Mouse (Mus musculus) frontal cortex, postnatal 10 days (tissue): ENCODE measurements around the gene Lhfp.
"Not testable (repeated sequence)": the region's sequence is repeated elsewhere in the genome, so short reads cannot be mapped to it uniquely, and the experiment has no call there.

ENCODE experiments used
- DNase-seq, 2 experiments: peaks; one replicate each; pipeline ENCODE4 v3.0.0; 2022; ENCODE audit warnings: low spot score in 2 of 2, mixed read lengths in 1 of 2

Lhfp gene

DNA sequence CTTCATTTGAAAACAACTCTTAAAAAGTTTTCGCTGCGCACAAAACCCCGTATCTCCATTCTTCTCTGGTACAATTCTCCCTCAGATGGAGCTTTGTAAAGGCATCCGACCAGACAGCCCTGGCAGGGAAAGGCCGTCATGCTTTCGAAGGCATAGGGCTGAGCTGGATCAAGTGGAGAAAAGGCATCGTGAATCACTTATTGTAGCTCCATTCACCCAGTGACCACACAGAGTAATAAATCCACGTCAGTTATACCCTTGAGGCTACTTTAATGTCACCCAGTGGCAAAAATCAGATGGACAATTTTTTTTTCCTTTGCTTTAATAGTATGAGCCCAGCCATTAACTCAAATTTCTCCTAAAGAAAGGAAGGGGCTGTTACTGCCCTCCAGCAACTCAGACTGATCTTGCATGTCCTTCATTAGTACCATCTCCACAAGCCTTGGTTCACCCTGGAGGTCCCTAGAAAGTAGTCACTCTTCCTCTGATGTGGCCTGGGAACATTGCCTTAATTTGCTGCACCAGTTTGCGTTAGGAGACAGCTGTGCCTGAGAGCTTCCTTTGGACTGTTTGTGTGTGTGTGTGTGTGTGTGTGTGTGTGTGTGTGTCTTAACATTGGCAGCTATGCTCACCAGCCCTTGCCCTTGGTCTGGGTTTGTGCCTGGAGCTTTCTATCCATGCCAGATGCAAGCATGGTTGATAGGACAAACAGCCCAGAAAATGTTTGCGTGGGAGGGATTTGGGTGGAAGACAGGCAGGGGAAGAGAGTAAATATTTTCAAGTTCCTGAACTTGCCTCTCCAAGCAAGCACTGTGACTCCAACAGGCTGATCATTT lies 169.6 kb downstream of the Lhfp start:
- no peak for DNase-seq

DNA sequence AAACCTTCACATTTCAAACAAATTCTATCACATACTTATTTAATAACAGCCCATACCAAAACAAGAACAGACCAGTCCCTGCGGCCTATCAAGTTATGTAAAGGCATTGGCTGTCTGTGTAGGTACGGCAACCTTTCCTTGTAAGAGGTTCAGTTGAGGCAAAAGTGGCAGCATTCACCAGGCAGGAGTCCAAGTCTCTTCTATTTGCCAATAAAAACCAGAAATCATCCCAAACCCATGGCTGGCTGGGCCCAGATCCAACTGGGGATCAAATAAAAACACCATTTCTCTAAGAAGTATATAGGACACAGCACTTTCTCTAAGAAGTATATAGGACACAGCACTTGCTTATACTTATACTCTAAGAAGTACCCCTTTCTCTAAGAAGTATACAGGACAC lies 171.3 kb downstream of the Lhfp start:
- no peak for DNase-seq

DNA sequence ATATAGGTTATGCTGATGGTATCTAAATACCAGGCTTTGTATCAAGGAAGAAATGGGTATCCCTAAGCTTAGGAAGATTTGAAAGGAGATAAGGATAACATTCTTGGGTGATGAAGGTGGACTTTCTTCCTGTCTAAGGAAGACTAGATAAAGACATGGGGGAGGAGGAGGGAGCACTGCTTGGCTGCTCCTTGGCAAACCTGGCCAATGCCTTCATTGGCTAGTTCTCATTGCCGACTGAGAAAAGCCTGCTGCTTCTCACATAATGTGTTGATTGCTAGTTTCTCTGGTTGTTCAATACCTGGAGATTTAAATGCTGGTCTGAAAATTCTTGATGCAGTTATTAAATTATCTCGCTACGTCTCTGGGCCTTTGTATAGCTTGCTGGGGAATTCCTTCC lies 172.0 kb downstream of the Lhfp start:
- no peak for DNase-seq

DNA sequence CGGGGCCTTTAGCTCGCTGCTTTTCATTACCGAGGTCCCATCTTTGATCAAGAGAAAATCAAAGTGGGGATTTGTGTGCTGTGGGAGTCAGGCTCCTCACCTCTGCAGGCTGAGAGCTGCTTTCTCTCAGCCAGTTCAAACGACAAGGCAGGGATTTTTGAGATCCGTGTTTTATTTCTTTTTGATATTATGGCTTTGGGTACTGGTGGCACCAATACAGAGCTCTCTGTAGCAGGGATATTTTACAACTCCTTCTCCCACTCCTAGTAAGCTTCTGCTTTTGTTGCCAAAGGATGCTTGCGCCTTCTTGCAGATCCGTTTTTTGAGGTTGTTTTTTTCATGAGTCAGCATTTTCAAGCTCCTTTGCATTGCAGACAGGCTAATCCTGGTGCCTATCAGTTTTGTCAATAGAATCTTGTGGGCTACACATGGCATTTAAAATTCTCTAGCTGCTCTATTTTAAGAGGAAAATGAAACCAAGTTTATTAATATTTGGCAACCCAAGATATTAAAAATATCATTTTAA lies 172.5 kb downstream of the Lhfp start:
- DNase-seq: no peak

DNA sequence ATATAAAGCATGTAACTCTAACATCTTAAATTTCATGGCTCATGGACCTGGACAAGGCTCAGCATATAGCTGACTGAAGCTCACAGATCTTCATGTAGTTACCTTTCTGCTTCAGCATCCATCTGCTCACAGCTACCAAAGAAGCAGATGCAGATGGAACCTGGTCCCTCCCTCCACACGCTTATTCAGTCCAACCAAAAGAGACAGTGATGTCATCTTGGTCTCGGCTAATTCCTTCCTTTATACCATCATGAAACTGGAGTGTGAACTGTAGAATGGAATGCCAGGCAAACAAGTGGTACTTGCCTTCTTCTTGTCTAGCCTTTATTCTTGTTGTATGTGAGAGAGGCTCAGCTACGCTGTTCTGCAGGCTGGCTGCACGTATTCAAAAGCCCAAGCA lies 173.1 kb downstream of the Lhfp start:
- DNase-seq: no peak

DNA sequence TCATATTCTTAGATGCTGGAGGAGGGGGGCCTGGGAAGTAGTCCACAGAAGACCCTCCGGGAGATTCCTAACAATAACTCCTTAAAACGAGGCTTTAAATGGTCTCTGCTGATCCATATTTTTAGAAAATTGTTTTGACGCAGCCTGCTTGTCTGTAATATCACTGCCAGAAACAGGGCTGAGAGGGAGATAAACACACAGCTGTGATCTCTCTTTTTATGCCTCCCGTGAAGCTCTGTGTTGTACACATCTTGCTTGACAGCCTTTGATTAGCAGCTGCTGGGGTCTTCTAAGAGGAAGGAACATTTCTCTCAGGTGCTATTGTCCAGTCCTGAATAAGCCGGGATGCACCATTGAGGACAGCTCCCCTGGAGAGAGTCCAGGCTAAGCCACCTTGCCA lies 176.4 kb downstream of the Lhfp start:
- DNase-seq: no peak

DNA sequence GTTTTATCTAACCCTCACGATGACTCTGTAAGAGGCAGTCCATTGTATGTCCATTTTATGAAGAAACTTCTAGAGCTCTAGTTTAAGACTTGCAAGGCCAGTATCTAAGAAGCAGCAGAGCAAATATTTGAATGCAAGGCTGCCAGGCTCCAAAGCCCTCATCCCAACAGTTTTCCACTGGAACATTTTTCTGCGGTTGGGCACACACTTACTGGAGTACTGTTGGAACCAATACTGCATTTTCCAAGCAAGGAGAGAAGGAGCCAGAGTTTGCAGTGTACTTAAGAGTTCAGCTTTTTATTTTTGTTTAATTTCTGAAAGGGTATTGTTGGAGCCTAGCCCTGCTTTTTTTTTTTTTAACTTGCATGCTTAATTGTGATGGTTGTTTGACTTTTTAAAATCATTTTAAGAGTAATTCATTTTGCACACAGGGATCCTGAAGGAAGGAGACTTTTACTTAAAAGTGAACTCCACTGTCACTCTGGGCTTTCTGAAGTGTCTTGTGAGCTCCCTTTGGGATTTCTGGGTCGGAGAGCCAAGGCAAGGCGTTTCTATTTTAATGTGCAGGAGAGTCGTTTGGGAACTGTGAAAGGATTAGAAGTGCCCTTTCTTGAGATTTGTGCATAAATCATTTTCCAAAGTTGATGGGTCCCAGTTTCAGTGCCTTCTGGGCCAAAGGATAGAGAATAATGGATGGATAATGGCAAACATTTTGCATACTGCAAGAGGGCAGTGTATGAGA lies 180.4 kb downstream of the Lhfp start:
- DNase-seq: no peak

DNA sequence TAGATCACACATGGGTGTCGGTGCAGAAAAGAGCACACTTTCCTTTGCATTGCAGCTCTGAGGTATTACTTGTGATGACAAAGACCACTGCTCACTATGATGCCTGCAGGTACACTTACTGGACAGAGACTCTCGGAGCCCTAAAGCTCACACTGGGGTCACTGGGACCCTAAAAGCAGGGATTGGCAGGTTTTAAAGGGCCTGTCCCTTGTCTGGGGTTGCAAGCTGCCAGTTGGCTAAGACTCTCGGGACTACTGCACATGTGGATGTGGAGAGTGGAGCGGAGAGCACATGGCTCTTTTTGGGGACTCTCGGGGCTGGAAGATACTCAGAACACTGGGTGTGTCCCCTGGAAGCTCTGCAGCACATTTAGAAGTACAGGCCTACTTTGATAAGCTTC lies 182.8 kb downstream of the Lhfp start:
- no peak for DNase-seq

DNA sequence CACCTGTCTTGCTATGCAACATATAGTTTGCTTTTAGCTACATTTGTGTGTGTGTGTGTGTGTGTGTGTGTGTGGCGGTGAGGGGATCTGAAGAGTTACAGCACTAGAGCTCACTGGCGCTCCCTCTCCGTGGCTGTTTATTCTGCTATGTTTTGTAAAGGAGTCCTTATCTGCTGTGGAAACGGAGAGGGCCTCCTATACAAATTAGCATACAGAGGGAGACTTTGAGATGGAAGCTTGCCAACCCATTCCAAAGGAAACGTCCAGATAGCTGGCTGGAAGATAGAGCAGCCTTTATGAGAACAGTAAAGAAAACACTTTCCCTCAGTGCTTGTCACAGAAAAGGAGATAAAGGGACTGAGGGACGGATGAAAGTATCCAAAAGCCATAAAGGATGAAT lies 184.4 kb downstream of the Lhfp start:
- DNase-seq: no peak

DNA sequence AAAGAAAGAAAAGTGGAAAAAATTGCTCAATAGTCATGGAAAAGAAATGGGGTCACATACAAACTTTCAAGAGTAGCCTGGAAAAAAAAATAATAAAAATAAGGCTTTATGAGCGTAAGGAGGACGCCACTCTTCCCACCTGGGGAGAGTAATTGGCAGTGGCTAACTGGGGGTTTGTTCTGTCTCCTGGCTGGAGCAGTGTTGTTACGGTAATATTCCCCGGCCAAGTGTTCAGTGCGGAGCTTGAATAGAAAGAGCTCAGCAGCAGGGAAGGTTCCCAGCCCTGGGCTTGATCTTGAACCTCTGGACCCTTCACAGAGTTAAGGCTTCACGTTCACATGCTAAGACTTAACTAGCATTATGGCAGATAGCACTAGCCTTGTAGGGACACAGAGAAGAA lies 184.9 kb downstream of the Lhfp start:
- no peak for DNase-seq

DNA sequence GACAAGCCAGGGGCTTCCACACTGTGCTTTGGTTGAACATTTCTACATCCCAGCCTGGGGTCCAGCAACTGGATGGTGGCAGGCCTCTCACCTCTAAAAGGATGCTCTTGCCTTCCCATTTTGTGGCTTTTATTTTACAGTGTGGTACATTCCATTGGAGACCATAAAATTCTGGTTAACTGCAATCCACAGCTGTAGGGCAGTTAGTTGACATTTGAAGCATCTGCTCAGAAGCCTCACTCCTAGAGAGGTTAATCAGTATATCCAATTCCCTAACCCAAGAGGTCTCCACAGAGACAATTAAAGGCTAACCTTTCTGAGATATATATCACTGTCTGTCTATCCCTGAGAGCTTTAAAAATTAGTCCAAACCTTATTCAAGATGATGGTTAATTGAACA lies 186.5 kb downstream of the Lhfp start:
- DNase-seq: no peak

DNA sequence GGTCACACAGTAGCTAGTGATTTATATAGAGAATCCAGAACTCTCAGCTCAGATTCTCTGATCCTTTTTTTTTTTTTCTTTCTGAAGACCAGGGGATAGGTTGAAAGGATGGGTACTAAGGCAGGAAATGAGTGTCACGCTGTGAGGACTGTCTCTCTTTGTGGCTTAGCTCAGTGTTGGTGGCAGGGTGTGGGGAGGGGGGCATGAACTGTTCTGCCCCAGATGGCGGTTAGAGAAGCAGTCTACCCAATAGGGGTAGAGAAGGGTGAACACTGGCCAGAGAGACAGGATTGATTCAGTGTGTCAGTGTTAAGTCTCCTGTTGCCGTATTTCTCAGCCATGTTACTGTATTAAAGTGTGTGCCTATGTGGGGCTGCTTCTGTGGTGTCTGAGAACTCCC lies 189.2 kb downstream of the Lhfp start:
- no peak for DNase-seq

DNA sequence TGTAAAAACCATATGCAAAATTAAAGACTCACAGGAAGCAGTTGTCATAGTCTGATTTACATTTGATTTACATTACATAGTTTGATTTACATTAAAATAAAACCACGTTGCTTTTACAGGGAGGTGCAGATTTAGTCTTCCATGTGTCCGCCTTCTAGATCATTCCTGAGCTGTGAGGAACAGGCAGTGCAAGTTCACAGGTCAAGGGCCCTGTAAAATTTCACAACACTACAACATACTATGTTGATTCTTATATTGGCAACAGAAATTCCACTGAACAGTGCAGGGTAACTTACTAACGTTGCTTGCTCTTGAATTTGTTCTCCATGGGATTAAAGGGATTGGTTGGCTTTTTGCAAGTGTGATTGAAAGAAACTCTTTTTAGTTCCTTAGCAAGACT lies 189.8 kb downstream of the Lhfp start:
- no peak for DNase-seq

DNA sequence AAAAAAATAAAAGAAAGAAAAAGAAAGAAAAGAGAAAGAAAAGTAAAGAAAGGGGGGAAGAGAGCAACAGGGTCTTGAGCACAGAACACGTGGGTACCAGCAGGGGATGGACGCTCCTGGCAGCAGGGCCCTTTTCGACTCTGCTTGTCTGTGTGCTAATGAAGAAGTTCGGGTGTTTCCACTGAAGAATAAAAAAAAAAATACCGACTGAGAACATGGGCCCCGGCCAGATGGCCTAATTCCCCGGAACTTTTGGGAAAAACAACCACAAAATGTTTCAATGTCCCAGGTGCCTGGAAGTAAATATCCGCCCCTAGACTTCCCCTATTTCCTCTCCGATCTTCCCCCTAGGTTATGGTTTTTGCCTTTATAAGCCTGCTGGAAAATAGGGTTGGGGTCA lies 191.1 kb downstream of the Lhfp start:
- DNase-seq: not testable (repeated sequence)

DNA sequence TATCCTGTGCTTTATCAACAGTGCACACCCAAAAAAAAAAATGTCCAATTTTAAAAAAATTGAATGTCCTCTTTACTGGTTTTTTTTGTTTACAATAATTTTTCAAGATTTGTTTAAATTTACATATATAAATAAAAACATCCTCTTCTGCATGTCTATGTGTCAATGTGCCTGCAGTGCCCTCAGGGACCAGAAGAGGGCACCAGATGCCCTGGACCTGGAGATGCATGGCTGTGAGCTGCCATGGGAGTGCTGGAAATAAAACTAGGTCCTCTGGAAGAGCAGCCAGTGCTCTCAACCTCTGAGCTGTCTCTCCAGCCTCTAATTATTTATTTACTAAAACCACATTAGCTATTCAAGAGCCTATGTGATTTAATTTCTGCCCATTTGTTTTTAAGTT lies 193.4 kb downstream of the Lhfp start:
- no peak for DNase-seq

DNA sequence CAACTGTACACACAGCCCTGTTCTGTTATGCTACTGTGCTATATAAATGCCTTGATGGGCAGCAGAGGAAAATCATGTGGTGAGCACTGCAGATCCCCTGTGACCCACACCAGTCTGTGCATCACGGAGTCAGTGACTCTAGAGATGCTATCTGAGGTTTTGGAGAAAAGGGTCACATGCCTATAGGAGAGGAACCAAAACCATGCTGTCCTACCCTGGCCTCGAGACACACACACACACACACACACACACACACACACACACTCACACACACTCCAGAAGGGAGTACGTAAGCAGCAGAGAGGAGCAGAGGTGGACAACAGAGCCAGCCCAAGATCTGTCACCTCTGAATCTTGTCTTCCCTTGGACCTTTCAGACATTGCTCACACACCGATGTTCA lies 195.1 kb downstream of the Lhfp start:
- DNase-seq: no peak

DNA sequence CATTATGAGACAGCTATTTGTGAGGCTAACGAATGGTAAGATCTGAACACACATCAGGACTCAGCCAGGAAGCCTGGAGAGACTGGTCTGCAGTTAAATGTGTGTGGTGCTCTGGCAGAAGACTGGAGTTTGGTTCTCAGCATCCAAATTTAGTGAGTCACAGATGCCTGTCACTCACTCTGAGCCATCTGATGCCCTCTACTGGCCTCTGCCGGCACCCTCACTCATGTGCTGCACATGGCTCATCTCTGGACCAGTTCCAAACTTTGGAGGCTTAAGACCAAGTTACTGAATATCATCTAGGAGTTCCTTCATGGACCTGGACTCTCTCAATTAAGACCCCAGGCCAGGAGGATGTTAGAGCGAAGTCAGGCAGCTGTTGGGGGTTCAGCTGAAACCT lies 198.8 kb downstream of the Lhfp start:
- DNase-seq: no peak

DNA sequence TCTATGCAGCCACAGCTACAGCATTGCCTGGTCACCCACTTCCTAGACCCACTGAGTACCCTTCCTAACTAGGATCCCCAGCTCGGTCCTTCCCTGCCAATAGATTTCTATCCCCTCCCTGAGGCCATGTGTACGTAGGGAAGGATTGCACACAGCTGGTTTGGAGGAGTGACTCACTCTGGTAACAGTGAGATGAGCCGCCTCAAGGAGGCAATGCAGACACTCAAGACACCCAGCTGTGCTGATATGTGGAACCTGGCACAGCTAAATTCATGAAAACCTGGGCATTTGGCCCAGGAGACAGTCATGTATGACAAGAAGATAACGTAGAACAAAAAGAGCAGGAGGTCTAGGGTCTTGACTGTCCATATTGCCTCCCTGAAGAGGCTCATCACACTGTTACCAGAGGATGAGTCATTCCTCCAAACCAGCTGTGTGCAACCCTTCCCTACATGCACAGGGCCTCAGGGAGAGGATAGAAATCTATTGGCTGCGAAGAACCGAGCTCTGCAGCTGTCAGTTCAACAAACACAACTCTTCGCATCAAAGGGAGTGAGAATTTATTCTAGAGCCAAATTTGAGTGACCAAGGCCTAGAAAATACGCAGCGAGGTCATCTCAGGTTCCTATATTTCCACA lies 204.4 kb downstream of the Lhfp start:
- DNase-seq: no peak

DNA sequence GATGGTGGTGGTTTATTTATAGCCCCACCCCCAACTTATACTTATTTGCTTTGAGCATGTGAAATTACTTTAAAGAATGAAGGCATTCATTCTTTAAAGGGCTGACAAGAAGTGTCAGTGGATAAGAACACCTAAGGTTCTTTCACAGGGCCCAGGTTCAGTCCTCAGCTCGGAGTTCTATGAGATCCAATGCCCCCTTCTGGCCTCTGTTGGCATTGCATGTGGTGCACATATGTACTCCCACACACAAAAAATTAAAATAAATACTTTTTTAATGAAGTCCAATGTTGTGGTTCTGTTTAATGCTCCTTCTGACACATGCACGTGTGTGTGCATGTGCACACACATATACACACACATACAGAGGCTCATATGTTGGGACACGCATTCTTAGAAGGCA lies 205.8 kb downstream of the Lhfp start:
- no peak for DNase-seq

DNA sequence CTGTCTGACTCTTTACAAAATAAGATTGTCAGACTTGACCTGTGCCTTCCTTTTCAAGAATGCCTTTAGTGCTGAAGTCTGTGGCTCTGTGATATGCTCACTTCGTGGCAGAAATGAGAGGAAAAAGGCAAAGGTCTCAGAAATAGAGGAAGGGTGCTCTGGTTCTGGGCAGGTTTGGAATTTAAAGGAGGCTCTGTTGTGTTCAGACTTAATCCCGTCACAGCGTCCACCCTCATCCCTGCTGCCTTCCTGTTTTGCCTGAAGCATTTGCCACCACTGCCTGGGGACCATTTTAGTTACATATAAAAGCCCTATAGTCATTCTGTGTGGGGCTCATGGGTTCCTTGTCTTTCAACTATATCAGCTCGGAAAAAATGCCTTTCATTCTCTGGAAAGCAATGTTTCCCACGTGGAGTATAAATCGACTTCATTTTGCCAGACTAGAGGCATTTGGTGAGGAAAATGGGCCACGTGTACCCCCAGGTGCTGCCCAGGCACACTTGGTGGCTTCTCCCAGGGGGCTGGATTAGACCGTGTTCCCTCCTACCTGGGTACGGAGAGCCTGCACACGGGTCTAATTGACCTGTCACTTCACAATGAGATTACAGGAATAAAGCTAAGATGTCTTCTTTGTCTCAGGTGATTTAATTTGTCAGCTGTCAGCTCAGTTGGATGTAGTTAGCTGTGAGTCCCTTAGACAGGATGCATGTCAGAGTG lies 207.0 kb downstream of the Lhfp start:
- DNase-seq: no peak

DNA sequence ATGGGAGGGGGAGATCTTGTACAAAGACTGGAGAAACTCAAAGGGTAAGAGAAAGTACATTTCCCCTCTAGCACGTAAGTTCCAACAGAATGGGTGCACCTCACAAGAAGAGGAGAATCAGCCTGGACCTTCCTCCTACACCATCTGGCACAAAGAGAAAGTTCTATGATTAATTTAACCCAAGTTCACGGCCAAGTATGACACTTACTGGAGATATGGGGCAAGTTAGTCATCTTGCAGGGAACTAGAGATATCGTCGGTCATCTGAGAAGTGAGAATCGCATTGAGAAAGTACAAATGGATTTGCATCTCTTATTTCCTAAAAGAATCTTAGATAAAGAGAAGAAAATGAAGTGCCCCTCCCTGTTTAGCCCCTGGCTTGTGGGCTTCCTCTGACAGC lies 211.2 kb downstream of the Lhfp start:
- DNase-seq: no peak

DNA sequence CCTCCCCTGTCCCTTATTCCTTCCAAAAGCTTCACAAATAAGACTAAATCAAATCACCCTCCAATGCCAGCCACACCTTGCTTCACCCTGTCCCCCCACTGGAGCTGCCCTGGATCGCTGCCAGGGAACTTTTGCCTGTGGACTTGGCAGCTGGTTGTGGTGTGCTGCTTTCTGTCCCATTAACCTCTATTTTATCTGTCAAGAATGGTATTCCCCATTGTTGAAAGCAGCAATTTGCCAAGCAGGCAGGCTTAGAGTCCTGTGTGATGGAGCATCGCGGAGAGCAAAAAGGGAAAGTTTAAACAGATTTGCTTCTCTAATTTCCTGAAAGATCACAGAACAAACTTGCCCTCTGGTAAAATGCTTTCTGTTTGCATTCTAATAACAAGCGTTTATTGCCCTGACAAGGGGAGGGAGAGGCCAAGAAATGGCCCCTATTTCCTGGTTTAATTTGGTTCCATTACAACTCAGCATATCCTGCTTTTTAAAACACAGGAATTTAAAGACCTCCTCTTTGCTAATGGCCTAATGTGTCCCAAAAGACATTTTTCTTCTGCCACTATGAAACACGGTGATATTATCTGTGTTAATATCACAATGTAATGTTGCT lies 212.0 kb downstream of the Lhfp start:
- no peak for DNase-seq
